Mouse (Mus musculus) thymus, postnatal 4 days (tissue): ENCODE measurements around the gene Agxt2.

ENCODE experiments used
- DNase-seq: peaks from one replicate; pipeline ENCODE4 v3.0.0; 2021

Gene Agxt2

DNA sequence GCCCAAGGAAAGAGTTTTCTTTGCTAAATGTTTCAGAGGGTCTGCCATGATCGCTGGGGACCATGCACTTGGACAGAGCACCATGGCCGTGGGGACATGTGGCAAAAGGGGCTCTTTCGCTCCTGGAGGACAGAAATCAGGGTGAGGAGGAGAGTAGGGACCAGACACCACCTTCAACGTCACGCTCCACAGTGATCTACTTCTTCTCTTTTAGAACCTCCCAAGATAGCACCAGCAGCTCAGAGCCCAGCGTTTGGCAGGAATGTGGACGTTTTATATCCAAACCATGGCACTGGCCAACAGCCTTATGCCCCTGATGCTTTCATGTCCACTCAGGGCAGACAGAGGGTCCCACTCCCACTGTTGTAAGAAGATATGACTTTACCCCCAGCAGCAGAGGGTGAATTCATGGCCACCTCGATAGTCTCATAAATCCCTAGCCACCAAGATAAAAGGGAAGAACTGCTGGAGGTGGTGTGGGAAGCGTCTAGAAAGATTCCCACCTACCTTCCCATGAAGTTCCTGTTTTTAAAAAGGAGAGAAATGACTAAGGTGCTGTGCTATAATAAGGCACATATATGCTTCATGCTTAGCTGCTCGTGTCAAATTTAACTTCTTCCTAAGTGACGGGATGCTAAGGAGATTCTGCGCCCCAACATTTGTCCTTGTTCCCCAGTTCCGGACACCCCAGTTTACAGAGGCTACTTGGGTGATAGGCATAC, 68.4 kb downstream of the Agxt2 start:
- no peak for DNase-seq

DNA sequence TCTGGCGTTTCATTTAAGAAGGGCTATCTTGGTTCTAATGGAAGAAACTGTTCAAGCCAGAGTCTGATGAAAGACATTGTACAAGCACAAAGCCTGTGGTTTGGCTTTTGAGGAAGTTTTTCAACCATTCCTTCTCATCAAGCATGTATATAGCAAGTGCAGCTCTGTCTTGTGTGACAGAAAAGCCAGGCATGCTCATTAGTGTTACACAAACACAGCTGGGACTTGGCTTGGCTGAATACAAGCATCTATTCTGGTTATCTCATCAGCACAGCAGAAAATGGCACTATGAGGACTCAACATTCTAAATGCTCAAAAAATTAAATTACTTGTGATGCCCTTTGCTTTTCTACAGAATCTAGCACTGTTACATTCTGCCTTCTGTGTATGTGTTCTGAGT, 78.6 kb downstream of the Agxt2 start:
- no peak for DNase-seq

DNA sequence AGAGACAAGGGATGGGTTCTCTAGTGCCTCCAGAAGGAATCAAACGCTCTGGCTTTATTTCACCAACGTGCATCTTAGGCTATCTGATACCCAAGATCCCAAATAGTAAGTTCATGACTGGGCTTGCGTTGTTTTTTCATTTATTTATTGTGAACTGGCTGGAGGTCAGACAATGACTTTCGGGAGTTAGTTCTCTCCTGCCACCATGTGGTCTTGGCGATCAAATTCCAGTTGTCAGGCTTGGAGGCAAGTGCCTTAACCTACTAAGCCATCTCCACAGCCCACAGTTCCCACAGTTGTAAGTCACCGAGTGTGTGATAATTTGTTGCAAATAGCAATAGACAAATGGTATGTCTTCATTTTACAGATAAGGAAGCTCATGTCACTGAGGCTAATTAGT, 81.6 kb downstream of the Agxt2 start:
- no peak for DNase-seq

DNA sequence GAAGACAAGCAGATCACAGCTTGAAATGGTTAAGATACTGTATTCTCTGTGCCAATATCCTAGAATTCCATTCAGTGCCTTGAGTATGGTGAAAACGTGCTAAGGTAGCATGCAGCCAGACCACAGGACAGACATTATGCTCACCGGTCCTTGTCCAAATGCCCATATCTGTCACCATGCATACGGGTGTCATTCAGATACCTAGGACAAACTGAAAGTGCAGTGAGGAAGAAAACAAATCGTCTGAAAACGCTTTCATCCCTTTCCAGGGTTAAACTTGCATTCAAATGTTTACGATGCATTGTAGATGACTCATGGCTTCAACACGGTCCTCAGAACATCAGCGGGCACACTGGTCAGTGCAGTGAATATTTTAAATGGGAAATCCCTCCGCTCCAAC, 83.2 kb downstream of the Agxt2 start:
- DNase-seq, result no peak

DNA sequence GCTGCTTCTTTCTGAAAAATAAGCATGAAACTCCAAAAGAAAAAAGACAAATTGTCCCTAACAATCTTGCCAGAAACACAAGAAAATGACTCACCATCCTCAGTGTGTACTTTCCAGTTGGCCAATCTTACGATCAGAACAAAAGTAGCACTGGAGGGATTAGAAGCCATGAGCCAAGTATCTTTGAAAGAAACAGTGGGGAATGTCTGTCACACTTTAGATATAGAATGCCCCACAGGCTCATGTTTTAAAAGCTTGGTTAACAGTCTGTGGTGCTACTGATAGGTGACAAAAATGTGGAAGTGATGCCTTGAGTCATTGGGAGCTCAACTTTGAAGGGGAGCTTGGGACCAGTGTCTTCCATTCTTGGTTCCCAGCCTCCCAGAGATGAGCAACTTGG, 83.9 kb downstream of the Agxt2 start:
- no peak for DNase-seq

DNA sequence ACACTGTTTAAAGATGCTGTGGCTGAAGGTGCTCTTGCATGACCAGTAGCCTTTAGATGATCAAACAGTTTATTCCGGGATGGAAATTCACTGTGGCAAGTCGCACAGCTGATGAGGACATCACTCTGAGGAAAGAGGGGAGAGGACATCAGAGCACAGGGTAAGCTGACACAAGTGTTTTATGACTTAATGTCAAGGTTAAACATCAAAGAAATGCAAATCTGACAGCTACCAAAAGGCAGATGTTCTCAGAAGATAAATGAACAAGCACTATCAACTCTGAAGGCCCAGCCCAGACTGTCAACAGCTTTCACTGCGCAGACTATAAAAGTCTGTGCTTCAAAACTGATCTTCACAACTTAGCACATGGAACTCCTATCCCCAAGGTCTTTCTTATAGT, 88.8 kb downstream of the Agxt2 start:
- no peak for DNase-seq
